Comparison of ENCODE assay signal across 23 mouse cellular contexts in genomic region chr11:33115796-33116195, GRCm38 (mm10). TPM values are rescaled to one million over a fixed set of nuclear protein-coding genes. Genes with fewer than 3 reads are reported as not detected.
"Had no signal": no experiment of that assay in that cellular context is flagged by ENCODE, and none has a peak within 500 bp of the region (broad histone marks: within the 10 kb centered on the region; RNA-seq: fewer than 3 reads in every experiment).

No protein-coding gene starts in this region.

- H3K9ac ChIP-seq: kidney, embryonic 15.5 days; limb, embryonic 12.5 days; limb, embryonic 15.5 days; liver, embryonic 14.5 days; liver, postnatal 0 days; lung, embryonic 14.5 days; midbrain, embryonic 12.5 days; stomach, embryonic 15.5 days had no signal

- H3K9me3 ChIP-seq: kidney, embryonic 15.5 days; limb, embryonic 12.5 days; limb, embryonic 15.5 days; midbrain, embryonic 12.5 days; stomach, embryonic 15.5 days had no signal

- H3K27me3 ChIP-seq: kidney, embryonic 15.5 days; limb, embryonic 12.5 days; limb, embryonic 15.5 days; midbrain, embryonic 12.5 days; stomach, embryonic 15.5 days had no signal

- H3K27ac ChIP-seq: kidney, embryonic 15.5 days; layer of hippocampus, adult 2 months; left cerebral cortex, adult 2 months; limb, embryonic 12.5 days; limb, embryonic 15.5 days; liver, embryonic 14.5 days; macrophage; midbrain, embryonic 12.5 days; stomach, embryonic 15.5 days had no signal

- H3K36me3 ChIP-seq: kidney, embryonic 15.5 days; midbrain, embryonic 12.5 days; stomach, embryonic 15.5 days had no signal

- H3K4me3 ChIP-seq: kidney, embryonic 15.5 days; layer of hippocampus, adult 2 months; left cerebral cortex, adult 2 months; limb, embryonic 12.5 days; limb, embryonic 15.5 days; midbrain, embryonic 12.5 days; stomach, embryonic 15.5 days had no signal

- H3K4me1 ChIP-seq: kidney, embryonic 15.5 days; midbrain, embryonic 12.5 days; stomach, embryonic 15.5 days had no signal

- DNase-seq: kidney, adult 11 months; kidney, adult 8-10 months; kidney, postnatal 10 days; layer of hippocampus, adult 9-11 months; liver, postnatal 0 days; lung, embryonic 14.5 days; retina, postnatal 1 day; right cerebral cortex, postnatal 25 days; spleen, adult 18-20 months; thymus, postnatal 25 days had no signal

- ATAC-seq: liver, postnatal 0 days; lung, postnatal 0 days; midbrain, embryonic 16.5 days had no signal

- H3K4me2 ChIP-seq: kidney, embryonic 15.5 days; limb, embryonic 12.5 days; limb, embryonic 15.5 days; liver, embryonic 11.5 days; lung, embryonic 14.5 days; midbrain, embryonic 12.5 days; stomach, embryonic 15.5 days had no signal

RNA-seq across cellular contexts. Expression of gene Fgf18, which starts 31.4 kb away (rescaled TPM):
- total RNA-seq: megakaryocyte, adult 5-6 weeks had no signal
- polyA plus RNA-seq: macrophage had no signal
